ENCODE assay signal across 8 mouse cellular contexts in genomic region chr10:111010480-111011225, GRCm38 (mm10). TPM values are rescaled to one million over a fixed set of nuclear protein-coding genes. Genes with fewer than 3 reads are reported as not detected.
A peak's percentile ranks its signal among the peaks of the same experiment; 100 is the strongest.
DNase-seq lines count a peak whose midpoint lies in the region; ATAC-seq and TF ChIP-seq lines count a peak whose summit lies in the region.

No protein-coding gene starts in this region.

- no peak for TF ChIP-seq POLR2A in spleen, adult 2 months (IDR thresholded peaks at IDR 0.05; ENCODE audit: low read depth, low read length)
- TF ChIP-seq POLR2A in kidney, adult 2 months (IDR thresholded peaks at IDR 0.05; ENCODE audit: low read depth, low read length) = no peak

- peaks cover 1% of the 10 kb centered on the region; the same call in 1 of the 2 replicates for H3K27me3 ChIP-seq in spleen, adult 2 months (ENCODE audit: control insufficient read depth, insufficient read depth, low read length)
- H3K27me3 ChIP-seq in kidney, adult 2 months (replicated peaks; ENCODE audit: control insufficient read depth, insufficient read depth, low read length) = no peaks in the 10 kb centered on the region
- no peaks in the 10 kb centered on the region for H3K27me3 ChIP-seq in lung, postnatal 0 days (replicated peaks; ENCODE audit: insufficient read depth, low read length)
- no peaks in the 10 kb centered on the region for H3K27me3 ChIP-seq in stomach, embryonic 14.5 days (ENCODE audit: control insufficient read depth, insufficient read depth, low read length)

- TF ChIP-seq CTCF in spleen, adult 2 months (IDR thresholded peaks at IDR 0.05; ENCODE audit: extremely low read depth, insufficient read depth, insufficient read length, insufficient replicate concordance) = no peak
- no peak for TF ChIP-seq CTCF in kidney, adult 2 months (conservative IDR thresholded peaks at IDR 0.05; ENCODE audit: insufficient read depth, insufficient read length, low read depth, low read length)
- TF ChIP-seq CTCF in lung, postnatal 0 days (IDR thresholded peaks at IDR 0.05) = no peak

- H3K27ac ChIP-seq in spleen, adult 2 months (ENCODE audit: insufficient read depth, low read length) = peak overlapping the region; percentile 100
- peak overlapping the region; percentile 98 for H3K27ac ChIP-seq in kidney, adult 2 months (ENCODE audit: insufficient read depth, low read depth, low read length)
- H3K27ac ChIP-seq in lung, postnatal 0 days (ENCODE audit: low read length) = peak overlapping the region; percentile 99
- H3K27ac ChIP-seq in stomach, embryonic 14.5 days (ENCODE audit: low read length) = peak overlapping the region; percentile 96

- peak overlapping the region; percentile 100 for H3K4me3 ChIP-seq in spleen, adult 2 months (ENCODE audit: extremely low read depth, insufficient read depth, insufficient read length)
- peak overlapping the region; percentile 80 for H3K4me3 ChIP-seq in kidney, adult 2 months (ENCODE audit: insufficient read depth, low read depth, low read length)
- H3K4me3 ChIP-seq in lung, postnatal 0 days (ENCODE audit: low read depth, low read length) = peak overlapping the region; percentile 91
- H3K4me3 ChIP-seq in stomach, embryonic 14.5 days (ENCODE audit: low read depth, low read length) = peak overlapping the region; percentile 91

- H3K9ac ChIP-seq in lung, postnatal 0 days (replicated peaks; ENCODE audit: low read depth) = peak overlapping the region; percentile 99
- H3K9ac ChIP-seq in stomach, embryonic 14.5 days (replicated peaks; ENCODE audit: low read depth, low read length) = peak overlapping the region; percentile 95

- peaks cover 2% of the 10 kb centered on the region; the same call in 1 of the 2 replicates for H3K4me1 ChIP-seq in spleen, adult 2 months (ENCODE audit: control insufficient read depth, insufficient read depth, insufficient read length)
- peaks cover 3% of the 10 kb centered on the region; the same call in 1 of the 2 replicates for H3K4me1 ChIP-seq in kidney, adult 2 months (ENCODE audit: control insufficient read depth, insufficient read depth, low read length)
- peaks cover 3% of the 10 kb centered on the region; the same call in 1 of the 2 replicates for H3K4me1 ChIP-seq in lung, postnatal 0 days (ENCODE audit: insufficient read depth, low read depth, low read length)
- H3K4me1 ChIP-seq in stomach, embryonic 14.5 days (ENCODE audit: control insufficient read depth, insufficient read depth, low read length) = peaks cover 6% of the 10 kb centered on the region; the same call in 1 of the 2 replicates

- no peaks in the 10 kb centered on the region for H3K9me3 ChIP-seq in lung, postnatal 0 days (ENCODE audit: low read length)
- no peaks in the 10 kb centered on the region for H3K9me3 ChIP-seq in stomach, embryonic 14.5 days (ENCODE audit: control insufficient read depth, low read depth, low read length)

- no peaks in the 10 kb centered on the region for H3K36me3 ChIP-seq in spleen, adult 2 months (ENCODE audit: control insufficient read depth, insufficient read depth, low read length)
- no peaks in the 10 kb centered on the region for H3K36me3 ChIP-seq in kidney, adult 2 months (ENCODE audit: control insufficient read depth, insufficient read depth, low read length)
- H3K36me3 ChIP-seq in lung, postnatal 0 days (ENCODE audit: insufficient read depth, low read length) = no peaks in the 10 kb centered on the region
- H3K36me3 ChIP-seq in stomach, embryonic 14.5 days (ENCODE audit: control insufficient read depth, insufficient read depth, low read length) = no peaks in the 10 kb centered on the region

- DNase-seq in spleen, adult 2 months (ENCODE audit: low read depth in 1 of 2, low spot score in 2 of 2) = no peak
- DNase-seq in spleen, postnatal 14 days (ENCODE audit: low spot score in 2 of 2) = no peak
- peak; percentile 58 for DNase-seq in cerebellum, adult 8-10 months
- peak; percentile 30 to 50 for DNase-seq in frontal cortex, postnatal 36 days (ENCODE audit: low spot score in 2 of 2)
- peak; percentile 39 for DNase-seq in kidney, adult 2 months
- peak; percentile 31 for DNase-seq in lung, postnatal 0 days (ENCODE audit: low spot score)
- no peak for DNase-seq in spleen, postnatal 4 days (ENCODE audit: low spot score in 2 of 2)

- no peak for TF ChIP-seq EP300 in lung, postnatal 0 days (IDR thresholded peaks at IDR 0.05)

- under 1% methylated on average over 19 of the region's 19 CpGs for WGBS in spleen, adult 2 months
- WGBS in kidney, adult 2 months = under 1% methylated on average over 19 of the region's 19 CpGs
- under 1% methylated on average over 19 of the region's 19 CpGs for WGBS in lung, postnatal 0 days
- under 1% methylated on average over 19 of the region's 19 CpGs for WGBS in stomach, embryonic 14.5 days

- ATAC-seq in lung, postnatal 0 days = no peak
- ATAC-seq in stomach, embryonic 14.5 days (ENCODE audit: insufficient number of reproducible peaks, insufficient read depth, low FRiP score, low read depth) = no peak

- H3K4me2 ChIP-seq in lung, postnatal 0 days (replicated peaks; ENCODE audit: low read depth, low read length) = peak overlapping the region; percentile 83
- peak overlapping the region; percentile 78 for H3K4me2 ChIP-seq in stomach, embryonic 14.5 days (replicated peaks; ENCODE audit: low read depth, low read length)

RNA-seq across cellular contexts. Expression of gene Zdhhc17, which starts 0.7 kb away (rescaled TPM):
- polyA plus RNA-seq in spleen, adult 2 months (2012; rRNA removed) = 16.9 and 18.0 TPM in 2 replicates
- polyA plus RNA-seq in kidney, adult 2 months (2012; rRNA removed) = 15.9 and 16.5 TPM in 2 replicates
- 16.8 and 18.4 TPM in 2 replicates for polyA plus RNA-seq in lung, postnatal 0 days (2015; fragmentation: Nextera tagmentation; extraction: Ambion mirVana)
- polyA plus RNA-seq in stomach, embryonic 14.5 days (2014; fragmentation: Nextera tagmentation; extraction: Ambion mirVana) = 32.4 and 34.2 TPM in 2 replicates

Comparison
In these comparisons a context has a peak if more than half of its experiments do, and no peak if none do; other contexts are left out.
1. DNase-seq: peak in cerebellum, adult 8-10 months (single experiment), frontal cortex, postnatal 36 days (2 of 2), kidney, adult 2 months (single experiment) and lung, postnatal 0 days (single experiment); none in spleen, adult 2 months (0 of 2), spleen, postnatal 14 days (0 of 2) and spleen, postnatal 4 days (0 of 2).
2. Peak in every context shown above with its lines, with median percentiles within 50 percentile points of each other: H3K27ac ChIP-seq and H3K4me3 ChIP-seq.